Mouse (Mus musculus) liver, adult 2 months (tissue): ENCODE data around the gene Emx1.

Experiments
- CTCF ChIP-seq: fragments of 200-500 bp; IDR thresholded peaks from 2 replicates; pipeline ENCODE4 v1.5.1; 2011; ENCODE audit warnings: low read depth, low read length, control low read depth
- POLR2A ChIP-seq: fragments of 200-500 bp; IDR thresholded peaks from 2 replicates; pipeline ENCODE4 v1.6.1; 2011; ENCODE audit warnings: low read length, control low read depth; ENCODE audit not compliant: insufficient read depth; ENCODE audit errors: extremely low read depth

GRCm38 (mm10) chr6:85206939-85207285, 19.7 kb downstream of the Emx1 start:
- TF ChIP-seq POLR2A = no peak
- no peak for TF ChIP-seq CTCF
